Mouse (Mus musculus): ENCODE measurements around the gene Sh3bp1.

- TF ChIP-seq POLR2A (IDR thresholded peaks at IDR 0.05; ENCODE audit: low read depth, low read length) (no peak), CTCF (conservative IDR thresholded peaks at IDR 0.05; ENCODE audit: insufficient read depth, insufficient read length, low read depth, low read length) (no peak)
Measured at GRCm38 (mm10) chr15:78862280-78862679, 37.3 kb upstream of the Sh3bp1 start.
